Mouse (Mus musculus) hindbrain, embryonic 14.5 days (tissue): ENCODE data around the gene Acap2. TPM values are rescaled to one million over a fixed set of nuclear protein-coding genes. Genes with fewer than 3 reads are reported as not detected.

ENCODE experiments used
- ATAC-seq: fragments of 200-750 bp; cut with Nextera tagmentation; 2 replicates; pipeline ENCODE4 v1.8.0; 2017; ENCODE audit warnings: moderate number of reproducible peaks, mild to moderate bottlenecking, moderate TSS enrichment, moderate library complexity; ENCODE audit not compliant: low FRiP score
- DNase-seq: peaks from one replicate; pipeline ENCODE4 v3.0.0-alpha.2; 2015; ENCODE audit warnings: low spot score
- H3K27ac ChIP-seq: fragments of 300-500 bp; sonication (generic); 2 replicates; pipeline ENCODE4 v1.5.1; 2014; ENCODE audit warnings: mild to moderate bottlenecking, moderate library complexity
- H3K27me3 ChIP-seq: fragments of 300-500 bp; sonication (generic); 2 replicates; pipeline ENCODE4 v1.6.1; 2014; ENCODE audit warnings: mild to moderate bottlenecking, low read length, mixed read lengths; ENCODE audit not compliant: control insufficient read depth, insufficient read depth
- H3K36me3 ChIP-seq: fragments of 300-500 bp; sonication (generic); replicated peaks from 2 replicates; pipeline ENCODE4 v1.6.1; 2014; ENCODE audit not compliant: control insufficient read depth, insufficient read depth
- H3K4me1 ChIP-seq: fragments of 300-500 bp; sonication (generic); replicated peaks from 2 replicates; pipeline ENCODE4 v1.6.1; 2014; ENCODE audit warnings: antibody characterized with exemption, low read length, mixed read lengths; ENCODE audit not compliant: control insufficient read depth, insufficient read depth
- H3K4me2 ChIP-seq: fragments of 300-500 bp; sonication (generic); replicated peaks from 2 replicates; pipeline ENCODE4 v1.6.1; 2014; ENCODE audit warnings: mild to moderate bottlenecking, moderate library complexity
- H3K4me3 ChIP-seq: fragments of 300-500 bp; sonication (generic); replicated peaks from 2 replicates; pipeline ENCODE4 v1.5.1; 2014; ENCODE audit warnings: mild to moderate bottlenecking, low read length
- H3K9ac ChIP-seq: fragments of 300-500 bp; sonication (generic); 2 replicates; pipeline ENCODE4 v1.6.1; 2014
- H3K9me3 ChIP-seq: fragments of 300-500 bp; sonication (generic); 2 replicates; pipeline ENCODE4 v1.6.1; 2016; ENCODE audit warnings: low read length; ENCODE audit not compliant: control insufficient read depth
- WGBS: fragments of 180-500 bp; shearing (Covaris S2); extraction: QIAGEN DNeasy Blood & Tissue Kit; methylation state at CpG from one replicate; pipeline ENCODE4 v1.1.7; 2014; 5-methylcytosine and 5-hydroxymethylcytosine counted together
- polyA plus RNA-seq: library from polyadenylated mRNA; unstranded; fragments of >200 nt; fragmentation: Nextera tagmentation; extraction: Ambion mirVana; gene quantifications from 2 replicates; pipeline ENCODE4 v1.2.1, GENCODE M21; 2014

Acap2 gene
- polyA plus RNA-seq, 1 experiment from 2014 or later = 15.8 TPM

GRCm38 (mm10) chr16:31094036-31094435, 107.0 kb downstream of the Acap2 start:
- Histone ChIP-seq H3K9me3 (no peaks in the 10 kb centered on the region), H3K4me1 (no peaks in the 10 kb centered on the region), H3K4me3 (no peak overlapping the region), H3K27me3 (no peaks in the 10 kb centered on the region), H3K27ac (no peak overlapping the region), H3K4me2 (no peak overlapping the region), H3K9ac (no peak overlapping the region), H3K36me3 (peaks cover 14% of the 10 kb centered on the region; the same call in 1 of the 2 replicates)
- DNase-seq (no peak), ATAC-seq (no peak)
- 50% methylated on average over 6 of the region's 6 CpGs for WGBS

- no peak overlapping the region for H3K27ac ChIP-seq
- H3K4me3 ChIP-seq = no peak overlapping the region
- no peaks in the 10 kb centered on the region for H3K4me1 ChIP-seq
- no peaks in the 10 kb centered on the region for H3K9me3 ChIP-seq
- H3K4me2 ChIP-seq = no peak overlapping the region
- H3K36me3 ChIP-seq = peaks cover 9% of the 10 kb centered on the region; the same call in 1 of the 2 replicates
- no peak for ATAC-seq
- 27% methylated on average over 9 of the region's 9 CpGs for WGBS
- no peak for DNase-seq
- H3K27me3 ChIP-seq = no peaks in the 10 kb centered on the region
- no peak overlapping the region for H3K9ac ChIP-seq
Observed at GRCm38 (mm10) chr16:31093186-31093585, 107.9 kb downstream of the Acap2 start.

GRCm38 (mm10) chr16:31081891-31082290, 119.2 kb downstream of the Acap2 start:
- Histone ChIP-seq H3K9me3 (no peaks in the 10 kb centered on the region), H3K27me3 (no peaks in the 10 kb centered on the region), H3K36me3 (no peaks in the 10 kb centered on the region), H3K9ac (no peak overlapping the region), H3K4me3 (no peak overlapping the region), H3K27ac (no peak overlapping the region), H3K4me2 (peak overlapping the region; percentile 80; the same call in 1 of the 2 replicates), H3K4me1 (peaks cover 10% of the 10 kb centered on the region)
- DNase-seq (no peak), ATAC-seq (no peak)
- WGBS = 71% methylated on average over 6 of the region's 6 CpGs

DNA sequence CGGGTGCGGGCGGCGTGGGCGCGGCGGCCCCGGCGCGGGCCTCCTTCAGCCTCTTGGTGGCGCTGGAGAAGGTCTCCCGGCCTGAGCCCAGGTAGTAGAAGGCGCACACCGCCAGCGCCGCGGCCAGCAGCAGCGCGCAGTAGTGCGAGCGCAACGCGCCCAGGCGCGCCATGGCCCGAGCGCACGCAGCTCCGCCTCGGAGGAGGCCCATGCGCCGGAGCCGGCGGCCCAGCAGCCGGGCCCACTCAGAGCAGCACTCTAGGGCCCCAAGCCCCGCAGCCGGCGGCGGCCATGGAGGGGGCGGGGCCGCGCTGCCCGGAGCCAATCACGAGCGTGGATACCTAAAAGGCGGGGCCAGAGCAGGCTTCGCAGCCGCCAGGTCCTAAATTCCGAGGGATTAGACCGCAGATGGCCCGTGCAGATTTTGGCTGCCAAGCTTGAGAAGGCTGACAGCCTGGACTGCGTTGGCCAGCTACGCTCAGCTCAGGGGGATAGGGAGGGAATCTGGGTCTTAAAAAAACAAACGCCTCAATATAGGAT, 119.8 kb downstream of the Acap2 start, which contains the start of gene Xxylt1:
Gene Xxylt1, minus strand, starts transcription at position 308 of the 540 bp plus-strand sequence.
- peaks cover 10% of the 10 kb centered on the region for H3K4me1 ChIP-seq

GRCm38 (mm10) chr16:31080573-31081051, 120.4 kb downstream of the Acap2 start:
- peak; percentile 62 for ATAC-seq

More for the DNA sequence above, 119.8 kb downstream of the Acap2 start, which contains the start of gene Xxylt1:
- peak; percentile 99 for ATAC-seq
- H3K36me3 ChIP-seq = no peaks in the 10 kb centered on the region
- peak within 1 kb of the TSS; percentile 76 for H3K9ac ChIP-seq
- under 1% methylated on average over 47 of the region's 54 CpGs for WGBS
- H3K27me3 ChIP-seq = no peaks in the 10 kb centered on the region
- peak within 1 kb of the TSS; percentile 82 for H3K4me3 ChIP-seq
- H3K27ac ChIP-seq = peak within 1 kb of the TSS; percentile 86
- no peaks in the 10 kb centered on the region for H3K9me3 ChIP-seq
- peak within 1 kb of the TSS; percentile 80 for H3K4me2 ChIP-seq
- peak; percentile 94 for DNase-seq

DNA sequence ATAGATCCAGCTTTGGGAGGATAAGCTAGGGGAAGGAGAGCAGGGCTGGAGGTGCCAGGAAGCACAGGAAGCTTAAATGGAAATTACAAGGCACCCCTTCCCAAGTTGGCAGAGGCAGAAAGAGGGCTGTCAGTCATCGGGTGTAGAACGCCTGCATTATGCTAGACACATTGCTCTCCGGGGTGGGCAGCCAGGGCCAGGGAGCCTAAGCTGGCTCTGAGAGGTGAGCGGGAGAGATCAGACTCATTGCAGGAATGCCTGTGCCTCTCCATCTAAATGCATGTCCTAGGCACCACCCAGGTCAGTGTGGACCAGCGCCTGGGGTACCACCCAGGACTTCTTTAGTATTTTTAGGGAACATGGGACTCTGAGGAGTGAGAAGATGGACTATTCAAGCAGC, 123.6 kb downstream of the Acap2 start:
- Histone ChIP-seq H3K27me3 (no peaks in the 10 kb centered on the region), H3K4me1 (peaks cover 10% of the 10 kb centered on the region), H3K9me3 (no peaks in the 10 kb centered on the region), H3K4me3 (no peak overlapping the region), H3K4me2 (no peak overlapping the region), H3K36me3 (no peaks in the 10 kb centered on the region), H3K27ac (no peak overlapping the region), H3K9ac (no peak overlapping the region)
- WGBS = 95% methylated on average over 5 of the region's 5 CpGs
- DNase-seq = no peak
- ATAC-seq = no peak

More at GRCm38 (mm10) chr16:31080573-31081051, 120.4 kb downstream of the Acap2 start:
- Histone ChIP-seq H3K4me3 (peak overlapping the region; percentile 82), H3K9me3 (no peaks in the 10 kb centered on the region), H3K9ac (peak overlapping the region; percentile 76), H3K27me3 (no peaks in the 10 kb centered on the region), H3K4me1 (peaks cover 10% of the 10 kb centered on the region), H3K4me2 (peak overlapping the region; percentile 80), H3K27ac (peak overlapping the region; percentile 86), H3K36me3 (no peaks in the 10 kb centered on the region)
- WGBS = under 1% methylated on average over 36 of the region's 36 CpGs
- DNase-seq = peak; percentile 63

- Histone ChIP-seq H3K4me3 (no peak overlapping the region), H3K27ac (no peak overlapping the region), H3K4me2 (no peak overlapping the region), H3K9me3 (no peaks in the 10 kb centered on the region), H3K4me1 (peaks cover 10% of the 10 kb centered on the region), H3K36me3 (no peaks in the 10 kb centered on the region), H3K27me3 (no peaks in the 10 kb centered on the region), H3K9ac (no peak overlapping the region)
- WGBS = 89% methylated on average over 8 of the region's 8 CpGs
- DNase-seq = no peak
- ATAC-seq = no peak
Observed at GRCm38 (mm10) chr16:31076436-31076835, 124.6 kb downstream of the Acap2 start.

DNA sequence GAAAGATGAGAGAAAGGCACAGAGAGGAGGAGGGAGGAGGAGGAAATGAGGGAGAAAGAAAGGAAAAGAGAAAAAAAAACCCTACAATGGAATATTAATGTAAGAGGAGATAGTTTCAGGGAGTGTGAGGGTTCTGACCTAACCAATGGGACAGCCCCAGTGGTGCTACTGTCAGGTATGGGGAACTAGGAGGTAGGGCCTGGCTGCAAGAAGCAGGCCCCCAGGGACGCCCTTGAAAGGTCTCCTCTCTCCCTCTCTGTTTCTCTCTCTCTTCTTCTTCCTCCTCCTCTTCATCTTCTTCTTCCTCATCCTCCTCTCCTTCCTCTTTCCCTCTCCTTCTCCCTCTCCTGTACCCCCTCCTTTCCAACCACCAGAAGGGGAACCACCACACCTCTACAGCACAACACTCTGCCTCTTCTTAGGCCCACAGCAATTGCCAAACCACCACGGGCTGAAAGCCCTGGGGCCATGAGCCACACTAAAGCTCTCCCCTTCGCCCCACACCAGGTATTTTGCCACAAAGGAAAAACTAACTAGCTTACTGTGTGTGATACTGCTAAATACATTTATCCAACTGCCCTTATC, 126.6 kb downstream of the Acap2 start:
- no peaks in the 10 kb centered on the region for H3K36me3 ChIP-seq
- no peaks in the 10 kb centered on the region for H3K27me3 ChIP-seq
- WGBS = 86% methylated on average over 3 of the region's 3 CpGs
- no peak overlapping the region for H3K27ac ChIP-seq
- H3K4me3 ChIP-seq = no peak overlapping the region
- no peak overlapping the region for H3K9ac ChIP-seq
- peaks cover 2% of the 10 kb centered on the region for H3K4me1 ChIP-seq
- ATAC-seq (no peak), DNase-seq (no peak)
- no peaks in the 10 kb centered on the region for H3K9me3 ChIP-seq
- no peak overlapping the region for H3K4me2 ChIP-seq

- no peaks in the 10 kb centered on the region for H3K4me1 ChIP-seq
- DNase-seq = no peak
- no peaks in the 10 kb centered on the region for H3K9me3 ChIP-seq
- H3K36me3 ChIP-seq = no peaks in the 10 kb centered on the region
- no peak overlapping the region for H3K4me3 ChIP-seq
- H3K27ac ChIP-seq = no peak overlapping the region
- no peak overlapping the region for H3K4me2 ChIP-seq
- no peak overlapping the region for H3K9ac ChIP-seq
- no peak for ATAC-seq
- WGBS = 91% methylated on average over 6 of the region's 6 CpGs
- no peaks in the 10 kb centered on the region for H3K27me3 ChIP-seq
Observed at GRCm38 (mm10) chr16:31071731-31072130, 129.3 kb downstream of the Acap2 start.
